Mouse (Mus musculus) embryonic facial prominence, embryonic 13.5 days (tissue): ENCODE measurements around the gene Lrrc41. TPM values are rescaled to one million over a fixed set of nuclear protein-coding genes. Genes with fewer than 3 reads are reported as not detected.

Experiments used
- ATAC-seq: fragments of 200-750 bp; cut with Nextera tagmentation; 2 replicates; pipeline ENCODE4 v1.8.0; 2017; ENCODE audit warnings: low read depth; ENCODE audit not compliant: insufficient number of reproducible peaks, insufficient read depth, low FRiP score, low TSS enrichment
- H3K27ac ChIP-seq: fragments of 300-500 bp; sonication (generic); 2 replicates; pipeline ENCODE4 v1.5.1; 2015; ENCODE audit warnings: moderate library complexity, mild to moderate bottlenecking, inconsistent platforms
- H3K27me3 ChIP-seq: fragments of 300-500 bp; sonication (generic); 2 replicates; pipeline ENCODE4 v1.6.1; 2015; ENCODE audit warnings: mild to moderate bottlenecking, inconsistent platforms
- H3K36me3 ChIP-seq: fragments of 300-500 bp; sonication (generic); 2 replicates; pipeline ENCODE4 v1.6.1; 2015; ENCODE audit warnings: mild to moderate bottlenecking, inconsistent platforms
- H3K4me1 ChIP-seq: fragments of 300-500 bp; sonication (generic); 2 replicates; pipeline ENCODE4 v1.6.1; 2015; ENCODE audit warnings: inconsistent platforms
- H3K4me2 ChIP-seq: fragments of 300-500 bp; sonication (generic); 2 replicates; pipeline ENCODE4 v1.6.1; 2015; ENCODE audit warnings: moderate library complexity, mild to moderate bottlenecking, inconsistent platforms
- H3K4me3 ChIP-seq: fragments of 300-500 bp; sonication (generic); 2 replicates; pipeline ENCODE4 v1.5.1; 2015; ENCODE audit warnings: mild to moderate bottlenecking, inconsistent platforms
- H3K9ac ChIP-seq: fragments of 300-500 bp; sonication (generic); 2 replicates; pipeline ENCODE4 v1.6.1; 2015; ENCODE audit warnings: mild to moderate bottlenecking, inconsistent platforms
- H3K9me3 ChIP-seq: fragments of 300-500 bp; sonication (generic); 2 replicates; pipeline ENCODE4 v1.6.1; 2016; ENCODE audit warnings: inconsistent platforms
- WGBS: fragments of 180-500 bp; shearing (Covaris S2); methylation state at CpG from one replicate; pipeline ENCODE4 v1.1.7; 2015; ENCODE audit warnings: mixed read lengths; 5-methylcytosine and 5-hydroxymethylcytosine counted together
- polyA plus RNA-seq: library from polyadenylated mRNA; unstranded; fragments of >200 nt; fragmentation: Nextera tagmentation; extraction: Ambion mirVana; gene quantifications from 2 replicates; pipeline ENCODE4 v1.2.1, GENCODE M21; 2015

Lrrc41 gene
- polyA plus RNA-seq, 1 experiment from 2014 or later = 78.3 TPM

GRCm38 (mm10) chr4:116096291-116096690 is 21.2 kb downstream of the Lrrc41 start:
- no peak overlapping the region for H3K4me2 ChIP-seq
- H3K27ac ChIP-seq = no peak overlapping the region
- no peaks in the 10 kb centered on the region for H3K9me3 ChIP-seq
- peaks cover 100% of the 10 kb centered on the region for H3K36me3 ChIP-seq
- H3K9ac ChIP-seq = no peak overlapping the region
- 92% methylated on average over 10 of the region's 10 CpGs for WGBS
- no peak for ATAC-seq
- H3K27me3 ChIP-seq = no peaks in the 10 kb centered on the region
- H3K4me1 ChIP-seq = no peaks in the 10 kb centered on the region
- no peak overlapping the region for H3K4me3 ChIP-seq

- Histone ChIP-seq H3K9me3 (no peaks in the 10 kb centered on the region), H3K9ac (peak overlapping the region; percentile 21; the same call in 1 of the 2 replicates), H3K36me3 (peaks cover 100% of the 10 kb centered on the region), H3K27me3 (no peaks in the 10 kb centered on the region), H3K4me3 (no peak overlapping the region), H3K4me1 (no peaks in the 10 kb centered on the region), H3K4me2 (no peak overlapping the region), H3K27ac (no peak overlapping the region)
- WGBS = 89% methylated on average over 8 of the region's 8 CpGs
- no peak for ATAC-seq
These were observed 22.1 kb downstream of the Lrrc41 start for GRCm38 (mm10) chr4:116097211-116097610.

- Histone ChIP-seq H3K27ac (no peak overlapping the region), H3K9ac (no peak overlapping the region), H3K4me2 (no peak overlapping the region), H3K4me3 (no peak overlapping the region), H3K9me3 (no peaks in the 10 kb centered on the region), H3K36me3 (peaks cover 97% of the 10 kb centered on the region), H3K27me3 (no peaks in the 10 kb centered on the region), H3K4me1 (no peaks in the 10 kb centered on the region)
- no peak for ATAC-seq
- WGBS = 85% methylated on average over 7 of the region's 7 CpGs
These were observed 25.9 kb downstream of the Lrrc41 start for GRCm38 (mm10) chr4:116100959-116101358.

- no peak overlapping the region for H3K27ac ChIP-seq
- no peak overlapping the region for H3K9ac ChIP-seq
- H3K9me3 ChIP-seq = no peaks in the 10 kb centered on the region
- no peak overlapping the region for H3K4me2 ChIP-seq
- no peaks in the 10 kb centered on the region for H3K27me3 ChIP-seq
- H3K36me3 ChIP-seq = peaks cover 75% of the 10 kb centered on the region
- no peak for ATAC-seq
- WGBS = 92% methylated on average over 5 of the region's 5 CpGs
- H3K4me3 ChIP-seq = no peak overlapping the region
- no peaks in the 10 kb centered on the region for H3K4me1 ChIP-seq
These were observed 30.2 kb downstream of the Lrrc41 start for GRCm38 (mm10) chr4:116105278-116105677.

GRCm38 (mm10) chr4:116110695-116111094 is 35.6 kb downstream of the Lrrc41 start:
- Histone ChIP-seq H3K27me3 (no peaks in the 10 kb centered on the region), H3K9ac (no peak overlapping the region), H3K36me3 (peaks cover 61% of the 10 kb centered on the region), H3K4me3 (no peak overlapping the region), H3K27ac (no peak overlapping the region), H3K4me1 (no peaks in the 10 kb centered on the region), H3K9me3 (no peaks in the 10 kb centered on the region), H3K4me2 (no peak overlapping the region)
- 94% methylated on average over 6 of the region's 6 CpGs for WGBS
- ATAC-seq = no peak

- Histone ChIP-seq H3K36me3 (peaks cover 57% of the 10 kb centered on the region), H3K27me3 (no peaks in the 10 kb centered on the region), H3K9ac (no peak overlapping the region), H3K4me3 (no peak overlapping the region), H3K4me2 (no peak overlapping the region), H3K4me1 (no peaks in the 10 kb centered on the region), H3K27ac (no peak overlapping the region), H3K9me3 (no peaks in the 10 kb centered on the region)
- 88% methylated on average over 2 of the region's 2 CpGs for WGBS
- no peak for ATAC-seq
These were observed 36.4 kb downstream of the Lrrc41 start for GRCm38 (mm10) chr4:116111486-116111885.

- Histone ChIP-seq H3K27ac (no peak overlapping the region), H3K27me3 (no peaks in the 10 kb centered on the region), H3K4me1 (peaks cover 18% of the 10 kb centered on the region; the same call in 1 of the 2 replicates), H3K9ac (peak overlapping the region; percentile 76), H3K4me2 (peak overlapping the region; percentile 75), H3K36me3 (peaks cover 12% of the 10 kb centered on the region), H3K4me3 (peak overlapping the region; percentile 62), H3K9me3 (no peaks in the 10 kb centered on the region)
- WGBS = 0% methylated on average over 1 of the region's 1 CpGs
- ATAC-seq = no peak
These were observed 47.7 kb downstream of the Lrrc41 start for GRCm38 (mm10) chr4:116122762-116123161.

- Histone ChIP-seq H3K4me1 (peaks cover 18% of the 10 kb centered on the region; the same call in 1 of the 2 replicates), H3K4me2 (peak within 1 kb of the TSS; percentile 75), H3K9me3 (no peaks in the 10 kb centered on the region), H3K27ac (peak within 1 kb of the TSS; percentile 49), H3K27me3 (no peaks in the 10 kb centered on the region), H3K9ac (peak within 1 kb of the TSS; percentile 76), H3K4me3 (peak within 1 kb of the TSS; percentile 62), H3K36me3 (peaks cover 7% of the 10 kb centered on the region; the same call in 1 of the 2 replicates)
- 4% methylated on average over 24 of the region's 24 CpGs for WGBS
- ATAC-seq = peak; percentile 93
These were observed 48.8 kb downstream of the Lrrc41 start, which contains the start of the genes Rad54l and Pomgnt1 for GRCm38 (mm10) chr4:116123602-116124519. Gene Rad54l (minus strand): TSS chr4:116123690. Gene Pomgnt1 (plus strand): TSS chr4:116123840.

- Histone ChIP-seq H3K36me3 (no peaks in the 10 kb centered on the region), H3K4me3 (no peak overlapping the region), H3K27me3 (no peaks in the 10 kb centered on the region), H3K4me2 (no peak overlapping the region), H3K4me1 (peaks cover 18% of the 10 kb centered on the region; the same call in 1 of the 2 replicates), H3K9me3 (no peaks in the 10 kb centered on the region), H3K27ac (no peak overlapping the region), H3K9ac (no peak overlapping the region)
- no peak for ATAC-seq
- WGBS = 93% methylated on average over 4 of the region's 4 CpGs
These were observed 50.8 kb downstream of the Lrrc41 start for GRCm38 (mm10) chr4:116125803-116126386.

GRCm38 (mm10) chr4:116127956-116128355 is 52.9 kb downstream of the Lrrc41 start:
- no peak overlapping the region for H3K9ac ChIP-seq
- H3K4me1 ChIP-seq = peaks cover 13% of the 10 kb centered on the region; the same call in 1 of the 2 replicates
- no peak overlapping the region for H3K4me2 ChIP-seq
- ATAC-seq = no peak
- H3K9me3 ChIP-seq = no peaks in the 10 kb centered on the region
- H3K4me3 ChIP-seq = no peak overlapping the region
- H3K27me3 ChIP-seq = no peaks in the 10 kb centered on the region
- WGBS = 76% methylated on average over 6 of the region's 6 CpGs
- no peaks in the 10 kb centered on the region for H3K36me3 ChIP-seq
- H3K27ac ChIP-seq = no peak overlapping the region

GRCm38 (mm10) chr4:116133126-116133525 is 58.1 kb downstream of the Lrrc41 start:
- WGBS = 75% methylated on average over 4 of the region's 4 CpGs
- Histone ChIP-seq H3K4me3 (no peak overlapping the region), H3K27me3 (no peaks in the 10 kb centered on the region), H3K9ac (no peak overlapping the region; the same call in 1 of the 2 replicates), H3K9me3 (no peaks in the 10 kb centered on the region), H3K4me2 (no peak overlapping the region), H3K27ac (no peak overlapping the region), H3K36me3 (0 out of 2 replicates have a peak, but pooled peaks cover 8% of the 10 kb centered on the region), H3K4me1 (peaks cover 3% of the 10 kb centered on the region; the same call in 1 of the 2 replicates)
- ATAC-seq = no peak
